Mouse (Mus musculus): ENCODE measurements around the gene Mrpl4.

The Mrpl4 gene

GRCm38 (mm10) chr9:21002627-21003551 lies at the start of gene Mrpl4:
Gene Mrpl4, plus strand, starts transcription at chr9:21002738.
- peak; percentile 91 for DNase-seq (ENCODE audit: low spot score)

GRCm38 (mm10) chr9:20956989-20957388 lies 45.5 kb upstream of the Mrpl4 start:
- DNase-seq (ENCODE audit: low spot score), result no peak

- DNase-seq (ENCODE audit: low spot score), result no peak
Observed at GRCm38 (mm10) chr9:20959430-20959938, 43.1 kb upstream of the Mrpl4 start, which contains the start of gene Dnmt1. Gene Dnmt1, minus strand, starts transcription at chr9:20959888.

GRCm38 (mm10) chr9:20961557-20961956 lies 41.0 kb upstream of the Mrpl4 start:
- no peak for DNase-seq (ENCODE audit: low spot score)

GRCm38 (mm10) chr9:20965606-20966005 lies 36.9 kb upstream of the Mrpl4 start:
- DNase-seq (ENCODE audit: low spot score), result no peak

- DNase-seq (ENCODE audit: low spot score), result no peak
Observed at GRCm38 (mm10) chr9:20966008-20966407, 36.5 kb upstream of the Mrpl4 start.

GRCm38 (mm10) chr9:20966747-20967146 lies 35.8 kb upstream of the Mrpl4 start:
- no peak for DNase-seq (ENCODE audit: low spot score)

- DNase-seq (ENCODE audit: low spot score), result peak; percentile 40
Observed at GRCm38 (mm10) chr9:20971751-20972140, 30.8 kb upstream of the Mrpl4 start.

- DNase-seq (ENCODE audit: low spot score), result peak; percentile 69
Observed at GRCm38 (mm10) chr9:20972141-20972992, 30.2 kb upstream of the Mrpl4 start.

GRCm38 (mm10) chr9:20973001-20973681 lies 29.4 kb upstream of the Mrpl4 start:
- no peak for DNase-seq (ENCODE audit: low spot score)

- peak; percentile 39 for DNase-seq (ENCODE audit: low spot score)
Observed at GRCm38 (mm10) chr9:20973682-20974075, 28.9 kb upstream of the Mrpl4 start.

- peak; percentile 77 for DNase-seq (ENCODE audit: low spot score)
Observed at GRCm38 (mm10) chr9:20975431-20976215, 26.9 kb upstream of the Mrpl4 start.

GRCm38 (mm10) chr9:20976216-20976960 lies 26.1 kb upstream of the Mrpl4 start, which contains the start of gene S1pr2:
Gene S1pr2, minus strand, starts transcription at chr9:20976781.
- DNase-seq (ENCODE audit: low spot score), result peak; percentile 90

- DNase-seq (ENCODE audit: low spot score), result peak; percentile 66
Observed at GRCm38 (mm10) chr9:20976961-20977689, 25.4 kb upstream of the Mrpl4 start.

GRCm38 (mm10) chr9:20978409-20979095 lies 24.0 kb upstream of the Mrpl4 start:
- DNase-seq (ENCODE audit: low spot score), result no peak

GRCm38 (mm10) chr9:20979181-20979580 lies 23.4 kb upstream of the Mrpl4 start:
- DNase-seq (ENCODE audit: low spot score), result no peak

- no peak for DNase-seq (ENCODE audit: low spot score)
Observed at GRCm38 (mm10) chr9:20979769-20980168, 22.8 kb upstream of the Mrpl4 start.

GRCm38 (mm10) chr9:20982171-20982570 lies 20.4 kb upstream of the Mrpl4 start:
- DNase-seq (ENCODE audit: low spot score), result no peak

GRCm38 (mm10) chr9:20983169-20983568 lies 19.4 kb upstream of the Mrpl4 start:
- no peak for DNase-seq (ENCODE audit: low spot score)

Measured in embryo, embryonic 10.5 days (tissue).